Mouse (Mus musculus) spleen, postnatal 14 days (tissue): ENCODE data around the gene 4933415A04Rik.

Experiments
- DNase-seq, 2 experiments: peaks; one replicate each; pipeline ENCODE4 v3.0.0; 2021 to 2022; ENCODE audit warnings: low spot score in 2 of 2

Gene 4933415A04Rik

DNA sequence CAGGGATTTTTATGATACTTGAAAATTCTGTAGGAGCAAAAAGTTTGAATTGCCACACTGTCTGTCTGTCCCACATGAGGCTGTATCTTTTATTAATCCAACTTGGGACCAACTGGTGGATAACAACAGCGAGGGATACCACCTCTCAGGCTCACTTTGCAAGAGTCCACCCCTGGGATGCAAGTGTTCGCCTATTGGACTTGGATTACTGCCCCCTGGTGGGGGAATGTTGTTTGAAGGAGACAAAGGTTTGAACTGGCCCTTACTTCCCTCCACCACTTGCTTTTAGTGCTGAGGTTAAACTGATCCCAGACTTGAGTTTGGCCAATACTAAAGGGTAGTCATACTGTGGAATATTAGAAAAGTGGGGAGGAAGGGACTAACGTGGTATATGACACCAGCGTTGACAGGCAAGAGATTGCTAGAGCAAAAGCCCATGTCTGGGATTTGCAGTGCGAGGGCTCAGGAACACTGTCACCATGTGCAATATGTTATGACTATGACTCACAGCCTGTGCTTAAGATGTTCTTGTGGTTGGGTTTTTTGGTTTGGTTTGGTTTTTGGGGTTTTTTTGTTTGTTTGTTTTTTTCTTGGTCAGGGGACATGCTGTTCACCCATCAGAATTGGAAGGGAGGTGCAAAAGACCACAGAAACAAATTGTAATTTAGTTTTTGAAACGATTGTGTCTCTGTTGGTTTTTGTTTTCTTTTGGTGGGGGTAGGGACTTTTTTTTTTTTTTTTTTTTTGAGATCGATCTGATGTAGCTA is at the start of gene 4933415A04Rik:
Gene 4933415A04Rik, plus strand, starts transcription at position 717 of the 767 bp plus-strand sequence.
- peak in 1 of 2 experiments; percentile 50 for DNase-seq

GRCm38 (mm10) chr11:43537074-43537473 is 49.8 kb upstream of the 4933415A04Rik start:
- DNase-seq, result no peak

GRCm38 (mm10) chr11:43539863-43540262 is 47.0 kb upstream of the 4933415A04Rik start:
- DNase-seq, result no peak

DNA sequence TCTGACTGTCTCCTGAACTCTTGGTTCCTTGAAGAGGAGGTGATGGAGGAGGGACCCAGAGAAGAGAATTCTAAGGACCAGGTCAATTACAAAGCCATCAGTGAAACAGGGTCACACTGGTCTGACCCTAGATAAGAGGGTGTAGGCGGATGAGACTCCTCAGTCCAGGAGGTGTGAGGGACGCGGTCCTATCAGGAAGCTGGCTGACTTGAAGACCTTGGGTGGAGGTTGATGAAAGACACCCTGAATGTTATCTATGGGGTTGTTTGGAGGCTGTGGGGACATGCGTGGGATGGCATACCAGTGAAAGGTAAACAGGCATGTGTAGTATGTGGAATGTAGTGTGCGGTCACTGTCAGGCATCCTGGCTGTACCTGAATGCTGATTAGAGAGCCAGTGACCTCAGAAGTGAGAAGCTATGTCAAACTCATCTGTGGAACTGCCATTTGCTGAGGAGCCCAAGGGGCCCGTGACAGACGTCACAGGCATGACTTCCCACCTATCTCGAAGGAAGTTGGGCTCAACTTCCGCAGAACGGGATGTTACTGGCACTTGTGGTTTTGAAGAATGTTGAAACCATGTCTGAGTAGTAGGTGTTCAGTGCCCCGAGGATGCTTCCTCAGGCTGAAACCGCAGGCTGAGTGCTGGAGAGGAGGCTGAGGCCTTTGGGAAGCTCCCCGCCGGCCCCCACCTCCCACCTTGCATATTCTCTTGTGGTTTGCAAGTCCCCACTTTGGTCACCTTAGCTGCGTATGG is 43.0 kb upstream of the 4933415A04Rik start:
- DNase-seq, result no peak

GRCm38 (mm10) chr11:43544819-43545218 is 42.0 kb upstream of the 4933415A04Rik start:
- DNase-seq, result no peak

DNA sequence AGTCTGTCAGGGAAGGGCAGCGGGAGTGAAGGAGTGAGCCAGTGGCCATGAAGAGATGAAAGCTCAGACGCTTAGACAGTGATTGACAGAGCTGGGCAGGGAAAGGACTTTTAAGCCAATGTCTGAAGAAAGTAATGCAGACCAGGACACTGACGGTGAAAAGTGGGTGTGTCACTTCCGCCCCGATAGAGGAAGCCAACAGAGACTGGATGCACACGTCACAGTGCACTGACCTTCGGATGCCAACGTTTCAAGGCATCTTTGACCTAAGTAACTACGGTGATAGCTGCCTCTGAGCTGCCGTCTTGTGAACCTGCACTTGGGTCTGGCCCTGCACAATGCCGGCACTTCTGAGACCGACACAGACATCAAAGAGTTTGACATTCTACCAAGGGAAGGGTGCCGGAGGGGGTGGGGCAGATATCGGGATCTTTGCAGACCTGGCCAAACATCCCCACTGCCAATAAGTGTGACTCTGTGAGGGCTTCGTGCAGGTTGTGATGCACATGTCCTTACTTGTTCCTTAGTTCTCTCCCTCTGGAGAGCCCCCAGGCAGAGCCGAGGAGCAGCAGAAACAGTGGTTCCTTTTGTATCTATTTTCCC is 40.9 kb upstream of the 4933415A04Rik start:
- DNase-seq, result no peak

GRCm38 (mm10) chr11:43546678-43547077 is 40.2 kb upstream of the 4933415A04Rik start:
- no peak for DNase-seq

- no peak for DNase-seq
Measured at GRCm38 (mm10) chr11:43548148-43548547, 38.7 kb upstream of the 4933415A04Rik start.

- no peak for DNase-seq
Measured at GRCm38 (mm10) chr11:43548657-43549435, 38.0 kb upstream of the 4933415A04Rik start.

DNA sequence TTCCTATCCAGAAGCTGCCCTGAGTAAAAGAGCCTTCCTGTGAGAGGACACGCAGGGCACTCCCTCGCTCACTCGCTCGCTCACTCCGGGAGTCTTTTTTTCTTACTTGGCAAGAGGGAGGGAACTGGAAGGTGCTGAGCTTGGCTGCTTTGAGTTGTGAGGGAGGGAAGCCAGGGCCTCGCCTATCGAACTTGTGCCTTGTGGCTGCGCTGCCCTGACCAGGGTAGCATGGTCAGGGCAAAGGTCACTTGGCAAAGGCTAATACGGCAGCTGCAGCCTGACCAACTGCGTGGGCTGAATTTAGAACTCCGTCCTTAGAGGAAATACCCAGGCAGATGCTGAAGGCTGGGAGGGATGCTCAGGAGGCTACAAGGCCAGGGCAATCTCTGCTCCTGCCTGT is 37.1 kb upstream of the 4933415A04Rik start:
- no peak for DNase-seq

GRCm38 (mm10) chr11:43551756-43552155 is 35.1 kb upstream of the 4933415A04Rik start:
- no peak for DNase-seq

DNA sequence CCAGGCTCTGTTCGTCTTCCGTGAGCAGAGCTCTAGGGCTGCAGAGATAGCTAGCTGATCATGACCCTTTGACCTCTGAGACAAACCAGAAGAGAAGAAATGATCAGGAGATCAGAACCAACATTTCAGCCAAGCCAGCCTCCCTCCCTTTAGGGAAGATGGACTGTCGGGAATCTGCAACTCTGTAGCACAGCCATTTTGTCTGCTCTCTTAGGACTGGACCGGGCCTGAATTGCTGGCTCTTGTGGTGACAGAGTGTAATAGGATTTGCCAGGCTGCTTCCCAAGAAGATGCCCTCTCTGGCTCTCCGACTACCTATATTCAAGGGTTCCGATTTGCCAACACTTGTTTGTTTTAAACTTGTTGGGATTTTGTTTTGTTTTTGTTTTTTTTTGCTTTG is 34.2 kb upstream of the 4933415A04Rik start:
- no peak for DNase-seq

- DNase-seq, result no peak
Measured at GRCm38 (mm10) chr11:43556538-43556937, 30.3 kb upstream of the 4933415A04Rik start.

GRCm38 (mm10) chr11:43559515-43560292 is 27.1 kb upstream of the 4933415A04Rik start:
- DNase-seq, result no peak

GRCm38 (mm10) chr11:43563654-43564244 is 23.1 kb upstream of the 4933415A04Rik start:
- DNase-seq, result no peak

GRCm38 (mm10) chr11:43565414-43565813 is 21.4 kb upstream of the 4933415A04Rik start:
- DNase-seq, result no peak

DNA sequence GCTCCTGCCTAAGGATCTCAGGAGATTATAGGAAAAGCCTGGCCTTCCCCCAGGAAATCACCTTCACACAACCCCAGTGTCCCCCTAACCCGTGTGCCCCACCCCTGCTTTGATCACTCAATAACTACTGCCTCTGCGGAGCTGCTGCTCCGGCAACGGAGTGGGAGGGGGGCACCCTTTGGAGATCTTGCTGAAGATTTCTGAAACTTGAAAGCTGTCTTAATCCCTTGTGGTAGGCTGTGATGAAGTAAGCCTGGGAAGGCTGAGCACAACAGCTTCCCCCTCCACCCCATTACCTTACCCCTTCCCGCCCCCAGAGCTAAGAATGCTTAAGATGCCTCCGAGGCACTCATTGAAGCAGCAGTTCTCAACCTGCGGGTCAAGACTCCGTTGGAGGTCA is 21.0 kb upstream of the 4933415A04Rik start:
- DNase-seq, result no peak

- no peak for DNase-seq
Measured at GRCm38 (mm10) chr11:43566696-43567095, 20.1 kb upstream of the 4933415A04Rik start.

GRCm38 (mm10) chr11:43568263-43568662 is 18.6 kb upstream of the 4933415A04Rik start:
- peak in 1 of 2 experiments; percentile 16 for DNase-seq

DNA sequence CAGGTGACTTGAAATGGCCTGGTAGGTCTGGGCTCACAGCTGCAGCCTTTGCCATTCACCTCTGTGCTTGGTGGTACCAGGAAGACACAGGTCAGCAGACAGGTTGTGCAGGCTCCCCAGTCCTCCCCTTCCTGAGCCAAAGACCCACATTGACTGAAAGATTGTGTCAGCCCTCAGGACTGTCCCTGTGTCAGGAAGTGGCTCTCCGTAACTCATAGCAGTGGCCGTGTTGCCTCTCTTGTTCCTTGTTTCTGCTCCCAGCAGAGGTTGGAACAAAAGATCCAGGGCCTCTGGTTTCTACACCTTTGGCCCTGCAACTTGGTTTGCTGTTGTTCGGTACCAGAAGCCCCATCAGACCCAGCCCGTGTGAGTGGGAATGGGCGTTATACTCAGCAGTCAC is 17.7 kb upstream of the 4933415A04Rik start:
- no peak for DNase-seq

DNA sequence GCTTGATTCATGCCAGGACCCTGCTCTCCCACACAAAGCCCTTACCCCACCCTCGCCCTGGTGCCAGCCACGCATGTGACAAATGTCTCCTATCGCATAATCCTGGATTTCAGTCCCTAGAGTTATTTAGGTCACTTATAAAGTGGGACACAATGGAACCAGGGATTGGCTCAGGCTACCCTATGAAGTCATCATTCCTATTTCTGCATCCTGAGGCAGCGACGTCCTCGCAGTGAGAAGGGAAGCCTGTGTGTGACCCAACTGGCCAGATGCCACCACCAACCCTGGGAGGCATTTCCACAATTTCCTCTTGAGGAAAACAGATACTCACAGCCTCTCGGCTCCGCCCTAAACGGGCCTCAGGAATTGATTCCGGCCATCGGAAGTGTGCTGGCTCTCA is 17.2 kb upstream of the 4933415A04Rik start:
- DNase-seq, result peak in 1 of 2 experiments; percentile 7
